Mouse (Mus musculus) kidney, adult 8-10 months (tissue): ENCODE results near the gene Tyw5.

ENCODE experiments used
- DNase-seq, 2 experiments: peaks; one replicate each; pipeline ENCODE4 v3.0.0; 2022

The Tyw5 gene

DNA sequence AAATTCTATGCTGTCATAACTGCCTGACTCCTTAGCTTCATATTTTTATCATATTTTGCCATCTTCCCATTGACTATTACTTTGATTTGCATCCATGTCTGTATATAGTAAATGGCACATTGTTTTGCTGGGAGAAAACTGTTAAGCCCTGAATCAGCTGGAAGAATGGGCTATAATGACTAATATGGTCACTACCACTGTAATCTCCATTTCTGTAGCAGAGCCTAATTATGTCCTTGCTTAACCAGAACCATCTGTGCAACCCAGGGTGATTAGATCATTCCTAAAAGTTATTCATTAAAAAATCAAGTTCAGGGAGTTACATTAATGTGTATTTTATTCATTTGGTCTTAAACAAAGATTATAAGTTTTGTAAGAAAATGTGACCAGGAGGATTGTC lies 20.4 kb downstream of the Tyw5 start:
- no peak for DNase-seq

DNA sequence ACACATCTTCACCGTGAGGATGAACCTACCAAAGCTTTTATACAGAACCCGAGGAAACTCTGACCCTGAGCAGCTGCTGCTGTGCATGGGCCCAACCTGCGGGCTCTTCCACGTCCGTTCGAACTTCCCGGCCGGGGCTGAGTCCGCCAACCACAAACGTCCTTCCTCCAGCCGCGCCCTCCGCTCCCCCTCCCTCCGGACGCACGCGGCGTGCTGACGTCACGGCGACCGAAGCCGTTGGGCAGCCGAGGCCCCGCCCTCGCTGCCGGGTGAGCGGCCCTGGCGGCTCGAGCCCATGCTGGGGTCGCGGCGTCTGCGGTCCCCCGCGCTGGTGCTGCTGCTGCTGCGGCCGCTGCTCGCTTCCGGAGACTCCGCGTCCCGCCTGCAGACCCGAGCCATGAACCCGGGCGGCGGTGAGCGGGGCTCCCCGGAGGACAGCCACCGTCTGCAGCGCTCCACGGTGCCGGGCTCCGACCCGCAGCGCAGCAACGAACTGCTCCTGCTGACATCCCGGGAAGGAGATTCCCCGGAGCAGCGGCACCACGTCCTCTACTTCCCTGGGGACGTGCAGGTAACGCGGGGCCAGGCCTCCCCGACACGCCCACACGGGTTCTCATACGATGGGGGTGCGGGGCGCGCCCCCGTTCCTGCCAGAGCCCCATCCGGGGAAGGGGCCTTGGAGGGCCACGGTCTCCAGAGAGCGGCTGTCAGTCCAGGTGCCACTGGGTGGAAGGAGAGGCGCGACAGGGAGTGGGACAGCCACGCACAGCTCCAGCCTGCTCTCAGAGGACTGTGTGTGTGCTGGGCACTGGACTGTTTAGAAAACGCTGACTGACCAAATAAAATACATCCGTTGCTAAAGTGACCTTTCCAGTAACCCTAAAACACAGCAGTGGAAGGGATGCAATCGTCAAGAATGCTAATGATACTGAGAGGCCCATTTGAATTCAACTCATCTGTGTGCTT lies 29.2 kb downstream of the Tyw5 start, which contains the start of gene 1700066M21Rik:
1700066M21Rik (plus strand) TSS at position 245 of the 966 bp plus-strand sequence.
- peak; percentile 92 to 95 for DNase-seq

DNA sequence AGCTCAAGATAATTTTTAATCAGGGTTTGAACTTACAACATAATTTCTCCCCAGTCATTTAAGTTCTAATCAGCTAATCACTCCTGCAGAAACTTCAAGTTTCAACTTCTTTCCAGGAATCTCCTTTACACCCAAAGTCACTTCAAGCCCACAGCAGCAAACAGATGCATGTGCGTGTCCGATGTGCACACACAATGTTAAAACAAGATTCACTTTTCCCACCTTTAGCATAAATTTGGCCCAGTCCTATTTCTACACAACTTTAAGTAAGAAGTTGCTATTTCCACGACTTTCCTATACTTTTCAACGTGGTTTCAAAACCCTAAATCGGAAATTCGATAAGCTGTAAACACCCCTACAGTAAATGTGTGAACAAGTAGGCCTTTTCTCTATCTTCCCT lies 30.1 kb downstream of the Tyw5 start:
- no peak for DNase-seq

DNA sequence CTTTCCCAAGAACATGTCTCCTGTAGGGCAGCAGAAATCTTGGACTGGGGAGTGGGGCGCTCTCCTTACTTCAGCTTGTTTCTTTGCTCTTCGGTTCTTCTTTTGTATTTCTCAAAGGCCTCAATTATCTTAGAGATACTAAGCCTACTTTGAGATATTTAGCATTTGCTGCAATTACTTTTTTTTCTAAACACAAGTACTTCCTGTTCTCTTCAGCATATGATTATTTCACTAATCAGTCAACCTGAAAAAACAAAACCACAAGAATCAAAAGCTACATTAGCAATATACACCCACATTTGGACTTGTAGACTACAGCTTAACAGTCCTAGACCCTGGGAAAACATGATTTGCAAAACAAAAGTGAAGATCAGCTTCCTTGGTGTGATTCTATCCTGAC lies 31.6 kb downstream of the Tyw5 start:
- no peak for DNase-seq

DNA sequence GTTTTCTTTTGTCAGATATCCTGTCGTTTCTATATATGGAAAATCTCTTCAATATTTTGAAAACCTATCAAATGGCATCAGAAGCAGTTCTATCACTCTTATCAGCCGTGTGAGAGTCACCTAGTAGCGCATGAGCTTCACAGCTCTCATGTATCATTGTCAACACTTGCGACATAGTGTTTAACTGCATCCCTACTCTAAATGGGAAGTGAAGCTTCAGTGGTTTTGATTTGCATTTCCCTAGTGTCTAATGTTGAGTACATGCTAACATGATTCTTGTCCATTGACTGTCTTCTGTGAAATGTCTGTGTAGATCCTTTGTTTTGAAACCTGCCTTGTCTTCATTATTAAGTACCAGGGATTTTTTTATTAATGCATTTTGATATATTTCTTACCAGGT lies 36.5 kb downstream of the Tyw5 start:
- no peak for DNase-seq

DNA sequence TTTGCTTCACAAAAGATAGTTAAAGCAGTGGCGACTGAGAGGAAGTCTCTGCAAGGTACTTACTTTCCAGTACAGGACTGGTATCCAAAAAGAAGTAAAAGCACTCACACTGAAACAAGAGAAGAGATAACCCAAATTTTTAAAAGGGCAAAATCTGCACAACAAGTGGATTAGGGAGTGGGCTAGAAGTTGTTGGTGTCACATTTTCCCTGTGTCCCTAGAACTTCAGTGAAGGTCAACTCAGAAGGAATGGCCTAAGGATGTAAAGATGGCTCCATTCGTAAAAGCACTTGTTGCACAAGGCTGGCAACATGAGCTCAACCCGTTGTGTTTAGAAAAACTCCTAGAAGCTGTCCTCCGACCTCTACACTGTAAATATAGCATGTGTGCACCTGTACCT lies 37.8 kb downstream of the Tyw5 start:
- DNase-seq: no peak

DNA sequence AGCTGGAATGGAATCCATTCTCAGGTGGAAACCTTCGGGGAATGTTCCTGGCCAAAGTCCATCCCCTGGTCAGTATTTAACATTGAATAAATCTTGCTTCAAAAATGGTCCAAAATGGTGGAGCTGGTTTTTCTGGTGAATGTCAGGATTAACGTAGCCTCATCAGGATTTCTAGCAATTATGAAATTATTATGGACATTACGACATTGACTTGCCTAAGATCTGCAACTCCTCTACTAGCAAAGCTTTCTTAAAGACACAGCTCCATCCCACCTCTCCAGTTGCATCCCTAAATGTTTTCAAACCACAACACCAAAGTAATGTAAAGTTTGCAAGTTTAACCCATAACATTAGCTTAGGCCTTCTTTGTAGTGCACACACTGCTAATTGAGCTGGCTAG lies 39.5 kb downstream of the Tyw5 start:
- no peak for DNase-seq

DNA sequence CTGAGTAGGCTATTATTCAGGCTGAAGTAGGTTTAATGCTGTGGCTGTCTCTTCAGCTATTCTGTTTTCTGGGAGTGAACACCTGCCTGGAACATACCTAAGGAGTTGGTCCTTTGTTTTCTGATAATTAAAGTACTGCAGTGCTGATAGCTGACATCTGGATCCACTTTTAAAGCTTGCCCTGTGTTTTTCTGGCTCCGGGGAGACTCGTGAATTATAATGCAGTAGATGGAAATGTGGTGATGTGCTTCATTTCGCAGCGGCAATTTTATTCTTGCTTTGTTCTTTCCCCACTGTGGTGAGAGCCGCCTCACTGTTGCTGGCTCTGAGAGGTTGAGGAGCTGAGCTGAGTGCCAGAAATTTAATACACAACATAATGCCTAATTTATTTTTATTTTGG lies 48.4 kb downstream of the Tyw5 start:
- DNase-seq: no peak

DNA sequence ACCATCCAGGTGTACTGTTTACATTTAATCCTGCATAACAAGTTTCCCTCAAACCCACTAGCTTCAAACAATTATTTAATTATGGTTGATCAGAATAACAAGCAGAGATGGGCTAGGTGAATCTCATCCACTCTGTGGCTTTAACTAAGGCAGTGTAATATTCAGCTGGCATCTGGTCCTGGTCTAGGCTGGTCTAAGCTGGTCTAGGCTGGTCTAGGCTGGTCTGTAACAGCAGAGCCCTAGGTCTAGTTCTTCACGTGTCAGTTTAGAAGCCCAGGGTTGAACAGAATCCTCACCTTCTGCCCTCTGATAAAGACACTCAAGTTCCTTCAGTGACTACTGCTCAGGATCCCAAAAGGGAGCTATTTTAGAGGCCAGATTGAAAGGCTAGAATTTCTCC lies 55.0 kb downstream of the Tyw5 start:
- peak in 1 of 2 experiments; percentile 6 for DNase-seq

DNA sequence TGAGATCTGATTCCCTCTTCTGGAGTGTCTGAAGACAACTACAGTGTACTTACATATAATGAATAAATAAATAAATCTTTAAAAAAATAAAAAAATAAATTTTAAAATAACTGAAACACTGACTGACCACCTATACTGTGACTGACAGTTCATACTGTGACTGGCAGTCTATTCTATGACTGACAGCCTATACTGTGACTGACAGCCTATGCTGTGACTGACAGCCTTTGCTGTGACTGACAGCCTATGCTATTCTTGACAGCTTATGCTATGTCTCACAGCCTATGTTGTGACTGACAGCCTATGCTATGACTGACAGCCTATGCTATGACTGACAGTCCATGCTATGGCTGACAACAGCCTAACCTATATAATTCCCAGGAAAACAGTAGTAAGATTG lies 59.4 kb downstream of the Tyw5 start:
- no peak for DNase-seq

DNA sequence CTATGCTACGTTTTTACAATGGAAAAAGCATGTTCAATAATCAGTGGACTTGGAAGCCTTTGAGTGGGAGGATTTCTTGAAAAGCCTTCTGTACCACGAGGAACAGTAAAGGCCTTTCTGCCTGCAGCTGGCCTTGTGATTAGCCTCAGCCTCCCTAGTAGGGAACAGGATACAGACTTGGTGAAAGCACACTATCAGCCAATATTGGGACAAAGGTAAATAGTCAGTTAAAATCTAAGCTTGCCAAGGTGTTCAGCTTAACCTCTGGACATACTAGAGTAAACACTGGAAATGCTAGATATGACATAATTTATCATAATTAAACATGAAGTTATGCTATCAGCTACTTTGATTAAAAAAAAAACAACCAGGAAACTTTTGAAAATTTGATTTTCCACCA lies 65.7 kb downstream of the Tyw5 start:
- DNase-seq: no peak

DNA sequence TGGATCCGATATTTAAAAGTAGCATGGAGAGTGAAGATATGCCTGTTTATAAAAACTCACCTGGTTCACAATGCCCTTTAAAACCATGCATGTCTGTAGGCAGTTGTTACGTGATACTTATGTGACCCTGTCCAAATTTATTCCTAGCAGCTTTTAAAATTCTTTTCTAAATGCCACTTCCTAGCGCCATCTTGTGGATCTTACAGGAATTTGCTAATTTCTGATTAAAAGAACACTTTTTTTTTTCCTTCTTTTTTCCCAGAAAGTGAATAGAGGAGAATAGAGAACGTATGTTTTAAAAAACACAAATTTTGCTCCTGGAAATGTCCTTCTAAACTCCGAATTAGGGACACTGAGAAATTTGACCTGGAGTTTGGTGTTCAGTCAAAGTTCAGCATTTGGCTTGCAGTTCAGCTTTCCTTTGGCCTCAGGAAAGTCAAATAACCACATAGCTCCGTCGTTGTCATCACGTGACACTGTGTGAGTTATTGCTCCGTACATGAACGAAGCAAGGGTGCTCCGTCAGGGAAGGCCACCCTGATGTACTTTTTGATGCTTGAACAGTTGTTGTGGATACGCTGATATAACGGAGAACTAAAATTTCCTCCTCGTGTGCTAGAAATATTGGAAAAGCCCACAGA lies 67.6 kb downstream of the Tyw5 start:
- DNase-seq: peak in 1 of 2 experiments; percentile 3
